In the genomic region with DNA sequence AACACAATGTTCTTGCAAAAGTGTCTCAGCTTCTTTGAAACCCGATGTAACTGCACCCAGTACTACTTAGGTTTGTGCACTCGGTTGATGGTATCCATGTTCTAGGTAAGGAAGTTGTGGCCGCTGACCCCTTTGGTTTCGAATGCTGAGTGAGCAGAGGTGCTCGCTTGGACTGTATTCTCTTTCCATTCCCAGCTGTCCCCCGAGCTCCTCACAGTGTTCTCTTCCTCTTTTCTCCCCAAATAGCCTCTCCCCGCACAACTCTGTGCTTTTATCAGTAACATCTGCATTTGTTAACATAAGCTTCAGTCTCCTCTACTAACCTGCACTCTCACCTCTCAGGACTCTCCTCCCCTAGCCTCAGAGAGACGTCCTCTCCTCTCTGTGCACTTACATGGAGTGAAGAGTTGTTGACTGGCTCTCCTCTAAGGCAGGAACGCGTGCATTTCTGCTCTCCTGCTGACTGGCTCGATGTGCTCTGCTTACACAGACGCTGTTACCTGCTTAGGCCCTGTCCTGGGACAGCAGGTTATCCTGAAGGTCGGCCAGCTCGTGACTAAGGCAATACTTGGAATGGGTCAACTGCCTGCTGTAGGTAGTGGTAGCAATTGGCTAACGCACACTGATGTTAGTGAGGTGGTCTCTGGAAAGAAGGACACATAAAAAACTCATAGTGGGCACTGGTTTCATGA, we compare ENCODE assay signal across 15 mouse cellular contexts.
"Had no signal": no experiment of that assay in that cellular context is flagged by ENCODE, and none has a peak within 500 bp of the region (broad histone marks: within the 10 kb centered on the region; RNA-seq: fewer than 3 reads in every experiment).

No protein-coding gene starts in this region.

- H3K4me1 ChIP-seq: megakaryocyte, embryonic 14.5 days had no signal

- H3K27me3 ChIP-seq: megakaryocyte, embryonic 14.5 days had no signal

- H3K27ac ChIP-seq: left cerebral cortex, adult 2 months; liver, embryonic 14.5 days; stomach, postnatal 0 days had no signal

- H3K4me3 ChIP-seq: left cerebral cortex, adult 2 months; megakaryocyte, embryonic 14.5 days had no signal

- DNase-seq: kidney, adult 2 months; kidney, postnatal 10 days; kidney, postnatal 36 days; layer of hippocampus, postnatal 36 days; lung, adult 2 months; lung, postnatal 14 days; lung, postnatal 4 days; midbrain, embryonic 14.5 days; thymus, adult 2 months; thymus, postnatal 14 days; thymus, postnatal 4 days had no signal
